Mouse (Mus musculus): ENCODE data around the gene Dcaf12l2.

Gene Dcaf12l2

GRCm38 (mm10) chrX:44367646-44368521 is at the start of gene Dcaf12l2:
TSS of gene Dcaf12l2 (minus strand) at chrX:44368342.
- in situ Hi-C loops (cut with MboI, MseI): no loop called here

- in situ Hi-C loops (cut with MboI, MseI): no loop called here
These were observed 879 bp downstream of the Dcaf12l2 start for GRCm38 (mm10) chrX:44367280-44367645.
